Mouse (Mus musculus) erythroblast, embryonic 14.5 days (primary cell): ENCODE results near the gene Thra. TPM values are rescaled to one million over a fixed set of nuclear protein-coding genes. Genes with fewer than 3 reads are reported as not detected.

Experiments used
- H3K27me3 ChIP-seq: 2 replicates; pipeline ENCODE4 v1.6.1; 2012; ENCODE audit warnings: inconsistent platforms; ENCODE audit not compliant: control insufficient read depth
- H3K36me3 ChIP-seq: 2 replicates; pipeline ENCODE4 v1.6.1; 2012; ENCODE audit warnings: mild to moderate bottlenecking, inconsistent platforms; ENCODE audit not compliant: control insufficient read depth
- H3K4me1 ChIP-seq: 2 replicates; pipeline ENCODE4 v1.6.1; 2012; ENCODE audit warnings: inconsistent platforms; ENCODE audit not compliant: control insufficient read depth
- H3K4me3 ChIP-seq: replicated peaks from 2 replicates; pipeline ENCODE3; 2012; ENCODE audit warnings: moderate library complexity, mild to moderate bottlenecking, inconsistent platforms
- H3K9me3 ChIP-seq: 2 replicates; pipeline ENCODE4 v1.6.1; 2012; ENCODE audit warnings: low read length, inconsistent platforms, mixed read lengths; ENCODE audit not compliant: control insufficient read depth
- GATA1 ChIP-seq: IDR thresholded peaks from 2 replicates; pipeline ENCODE4 v1.6.1; 2012; ENCODE audit warnings: low read length, inconsistent platforms, mixed read lengths
- TAL1 ChIP-seq: IDR thresholded peaks from 3 replicates; pipeline ENCODE4 v1.6.1; 2012; ENCODE audit warnings: low read length, inconsistent platforms, mixed read lengths
- polyA plus RNA-seq: library from polyadenylated mRNA; stranded (reverse); fragments of >175 nt; gene quantifications from 2 replicates; pipeline ENCODE4 v1.2.3, GENCODE M21; 2012

Gene Thra
- polyA plus RNA-seq, 1 experiment: 3.2 TPM

GRCm38 (mm10) chr11:98795714-98796514 is 55.5 kb downstream of the Thra start:
- Histone ChIP-seq H3K4me3 (peak overlapping the region; percentile 85), H3K36me3 (peaks cover 35% of the 10 kb centered on the region), H3K9me3 (no peaks in the 10 kb centered on the region), H3K4me1 (peaks cover 56% of the 10 kb centered on the region), H3K27me3 (no peaks in the 10 kb centered on the region)
- no peak for TF ChIP-seq TAL1
- TF ChIP-seq GATA1: no peak

GRCm38 (mm10) chr11:98796515-98797216 is 56.2 kb downstream of the Thra start:
- TF ChIP-seq GATA1 (no peak), TAL1 (no peak)
- Histone ChIP-seq H3K36me3 (peaks cover 43% of the 10 kb centered on the region), H3K27me3 (no peaks in the 10 kb centered on the region), H3K4me1 (peaks cover 50% of the 10 kb centered on the region), H3K4me3 (peak overlapping the region; percentile 85), H3K9me3 (no peaks in the 10 kb centered on the region)

- Histone ChIP-seq H3K4me1 (peaks cover 45% of the 10 kb centered on the region), H3K36me3 (peaks cover 49% of the 10 kb centered on the region), H3K9me3 (no peaks in the 10 kb centered on the region), H3K27me3 (no peaks in the 10 kb centered on the region), H3K4me3 (peak overlapping the region; percentile 85)
- no peak for TF ChIP-seq TAL1
- no peak for TF ChIP-seq GATA1
Observed at GRCm38 (mm10) chr11:98797306-98797705, 56.9 kb downstream of the Thra start.

GRCm38 (mm10) chr11:98797909-98798308 is 57.5 kb downstream of the Thra start:
- Histone ChIP-seq H3K4me1 (peaks cover 41% of the 10 kb centered on the region), H3K9me3 (no peaks in the 10 kb centered on the region), H3K4me3 (peak overlapping the region; percentile 85), H3K36me3 (peaks cover 55% of the 10 kb centered on the region), H3K27me3 (no peaks in the 10 kb centered on the region)
- TF ChIP-seq GATA1: no peak
- no peak for TF ChIP-seq TAL1

- H3K4me1 ChIP-seq: peaks cover 13% of the 10 kb centered on the region
- H3K27me3 ChIP-seq: no peaks in the 10 kb centered on the region
- H3K9me3 ChIP-seq: peaks cover 3% of the 10 kb centered on the region
- no peak within 1 kb of the TSS for H3K4me3 ChIP-seq
- TF ChIP-seq TAL1 (no peak), GATA1 (no peak)
- H3K36me3 ChIP-seq: peaks cover 87% of the 10 kb centered on the region
Observed at GRCm38 (mm10) chr11:98804605-98805004, 64.2 kb downstream of the Thra start, which contains the start of gene Casc3. Gene Casc3 (plus strand): TSS chr11:98804905.

- Histone ChIP-seq H3K4me1 (peaks cover 34% of the 10 kb centered on the region), H3K27me3 (no peaks in the 10 kb centered on the region), H3K4me3 (peak overlapping the region; percentile 95), H3K36me3 (peaks cover 74% of the 10 kb centered on the region), H3K9me3 (peaks cover 3% of the 10 kb centered on the region)
- no peak for TF ChIP-seq TAL1
Observed at GRCm38 (mm10) chr11:98808417-98808816, 68.0 kb downstream of the Thra start.

GRCm38 (mm10) chr11:98809457-98810290 is 69.2 kb downstream of the Thra start:
- H3K4me3 ChIP-seq: peak overlapping the region; percentile 95
- H3K36me3 ChIP-seq: peaks cover 74% of the 10 kb centered on the region
- H3K9me3 ChIP-seq: peaks cover 3% of the 10 kb centered on the region
- peaks cover 34% of the 10 kb centered on the region for H3K4me1 ChIP-seq
- no peak for TF ChIP-seq GATA1
- TF ChIP-seq TAL1: no peak
- H3K27me3 ChIP-seq: no peaks in the 10 kb centered on the region

GRCm38 (mm10) chr11:98810686-98811085 is 70.2 kb downstream of the Thra start:
- peaks cover 34% of the 10 kb centered on the region for H3K4me1 ChIP-seq
- TF ChIP-seq GATA1: no peak
- no peak for TF ChIP-seq TAL1
- peaks cover 74% of the 10 kb centered on the region for H3K36me3 ChIP-seq
- peak overlapping the region; percentile 95 for H3K4me3 ChIP-seq
- H3K27me3 ChIP-seq: no peaks in the 10 kb centered on the region
- peaks cover 3% of the 10 kb centered on the region for H3K9me3 ChIP-seq
